Mouse (Mus musculus) bone marrow macrophage, adult 2 months (primary cell): ENCODE results near the gene Npas3. TPM values are rescaled to one million over a fixed set of nuclear protein-coding genes. Genes with fewer than 3 reads are reported as not detected.

Source experiments
- H3K27ac ChIP-seq: 2 replicates; pipeline ENCODE4 v1.5.1; 2012; ENCODE audit warnings: low read depth, low read length; ENCODE audit not compliant: insufficient read depth
- H3K4me1 ChIP-seq: 2 replicates; pipeline ENCODE4 v1.6.1; 2012; ENCODE audit warnings: low read length; ENCODE audit not compliant: control insufficient read depth, insufficient read depth
- H3K4me3 ChIP-seq: 2 replicates; pipeline ENCODE4 v1.5.1; 2012; ENCODE audit warnings: mild to moderate bottlenecking, low read length, moderate library complexity; ENCODE audit not compliant: insufficient read depth
- CTCF ChIP-seq: IDR thresholded peaks from 2 replicates; pipeline ENCODE4 v1.5.1; 2012; ENCODE audit warnings: low read depth, mild to moderate bottlenecking, low read length, moderate library complexity
- POLR2A ChIP-seq: IDR thresholded peaks from 2 replicates; pipeline ENCODE4 v1.6.1; 2012; ENCODE audit warnings: mild to moderate bottlenecking, low read depth, low read length, borderline replicate concordance
- polyA plus RNA-seq: library from polyadenylated mRNA; stranded (reverse); fragments of >200 nt; gene quantifications from 2 replicates; pipeline ENCODE4 v1.2.4, GENCODE M21; 2012; ENCODE audit not compliant: missing spikeins, insufficient read depth, insufficient read length

Gene Npas3
- polyA plus RNA-seq, 1 experiment = not detected

GRCm38 (mm10) chr12:53999647-54000637 lies 751.5 kb downstream of the Npas3 start:
- Histone ChIP-seq H3K4me1 (no peaks in the 10 kb centered on the region), H3K27ac (no peak overlapping the region), H3K4me3 (peak overlapping the region; percentile 23; the same call in 1 of the 2 replicates)
- no peak for TF ChIP-seq CTCF
- TF ChIP-seq POLR2A = no peak

GRCm38 (mm10) chr12:54002496-54002895 lies 754.0 kb downstream of the Npas3 start:
- no peaks in the 10 kb centered on the region for H3K4me1 ChIP-seq
- no peak overlapping the region for H3K4me3 ChIP-seq
- TF ChIP-seq POLR2A (no peak), CTCF (no peak)
- no peak overlapping the region for H3K27ac ChIP-seq

GRCm38 (mm10) chr12:54004606-54005005 lies 756.1 kb downstream of the Npas3 start:
- Histone ChIP-seq H3K4me3 (no peak overlapping the region), H3K4me1 (no peaks in the 10 kb centered on the region), H3K27ac (no peak overlapping the region)
- TF ChIP-seq CTCF = no peak

- H3K4me3 ChIP-seq = no peak overlapping the region
- TF ChIP-seq POLR2A (no peak), CTCF (no peak)
- no peak overlapping the region for H3K27ac ChIP-seq
- no peaks in the 10 kb centered on the region for H3K4me1 ChIP-seq
These were observed 757.1 kb downstream of the Npas3 start for GRCm38 (mm10) chr12:54005546-54005945.

GRCm38 (mm10) chr12:54015304-54015703 lies 766.8 kb downstream of the Npas3 start:
- TF ChIP-seq CTCF (no peak), POLR2A (no peak)
- no peak overlapping the region for H3K4me3 ChIP-seq

GRCm38 (mm10) chr12:54017949-54018348 lies 769.5 kb downstream of the Npas3 start:
- Histone ChIP-seq H3K4me3 (no peak overlapping the region), H3K27ac (no peak overlapping the region), H3K4me1 (no peaks in the 10 kb centered on the region)
- TF ChIP-seq POLR2A = no peak
- TF ChIP-seq CTCF = no peak

More at GRCm38 (mm10) chr12:54015304-54015703, 766.8 kb downstream of the Npas3 start:
- Histone ChIP-seq H3K27ac (no peak overlapping the region), H3K4me1 (no peaks in the 10 kb centered on the region)

GRCm38 (mm10) chr12:54019979-54020378 lies 771.5 kb downstream of the Npas3 start:
- H3K4me3 ChIP-seq = no peak overlapping the region
- H3K27ac ChIP-seq = no peak overlapping the region
- H3K4me1 ChIP-seq = no peaks in the 10 kb centered on the region
- TF ChIP-seq POLR2A (no peak), CTCF (no peak)

GRCm38 (mm10) chr12:54034666-54035346 lies 786.3 kb downstream of the Npas3 start:
- TF ChIP-seq CTCF (no peak), POLR2A (no peak)
- Histone ChIP-seq H3K27ac (no peak overlapping the region), H3K4me1 (no peaks in the 10 kb centered on the region), H3K4me3 (no peak overlapping the region)

GRCm38 (mm10) chr12:54037602-54038001 lies 789.1 kb downstream of the Npas3 start:
- no peak overlapping the region for H3K4me3 ChIP-seq
- TF ChIP-seq POLR2A = no peak
- TF ChIP-seq CTCF = no peak
- H3K4me1 ChIP-seq = no peaks in the 10 kb centered on the region
- H3K27ac ChIP-seq = no peak overlapping the region
